Mouse (Mus musculus): Measurements from ENCODE around the gene Ppp2r3a.

Gene Ppp2r3a

GRCm38 (mm10) chr9:101230028-101230427 lies 21.6 kb downstream of the Ppp2r3a start:
- Histone ChIP-seq H3K27me3 (ENCODE audit: control insufficient read depth, insufficient read depth, low read length, poor library complexity, severe bottlenecking) (no peaks in the 10 kb centered on the region), H3K36me3 (ENCODE audit: control insufficient read depth, insufficient read depth, low read length, poor library complexity, severe bottlenecking) (no peaks in the 10 kb centered on the region)
- no peak for DNase-seq (ENCODE audit: low read depth, low spot score)

- H3K27me3 ChIP-seq (ENCODE audit: control insufficient read depth, insufficient read depth, low read length, poor library complexity, severe bottlenecking), result no peaks in the 10 kb centered on the region
- no peak for DNase-seq (ENCODE audit: low read depth, low spot score)
- no peaks in the 10 kb centered on the region for H3K36me3 ChIP-seq (ENCODE audit: control insufficient read depth, insufficient read depth, low read length, poor library complexity, severe bottlenecking)
Measured at GRCm38 (mm10) chr9:101228892-101229291, 22.7 kb downstream of the Ppp2r3a start.

- Histone ChIP-seq H3K27me3 (ENCODE audit: control insufficient read depth, insufficient read depth, low read length, poor library complexity, severe bottlenecking) (no peaks in the 10 kb centered on the region), H3K36me3 (ENCODE audit: control insufficient read depth, insufficient read depth, low read length, poor library complexity, severe bottlenecking) (no peaks in the 10 kb centered on the region)
- no peak for DNase-seq (ENCODE audit: low read depth, low spot score)
Measured at GRCm38 (mm10) chr9:101207984-101208383, 43.6 kb downstream of the Ppp2r3a start.

GRCm38 (mm10) chr9:101206516-101206915 lies 45.1 kb downstream of the Ppp2r3a start:
- no peak for DNase-seq (ENCODE audit: low read depth, low spot score)
- Histone ChIP-seq H3K27me3 (ENCODE audit: control insufficient read depth, insufficient read depth, low read length, poor library complexity, severe bottlenecking) (no peaks in the 10 kb centered on the region), H3K36me3 (ENCODE audit: control insufficient read depth, insufficient read depth, low read length, poor library complexity, severe bottlenecking) (no peaks in the 10 kb centered on the region)

- no peaks in the 10 kb centered on the region for H3K36me3 ChIP-seq (ENCODE audit: control insufficient read depth, insufficient read depth, low read length, poor library complexity, severe bottlenecking)
- H3K27me3 ChIP-seq (ENCODE audit: control insufficient read depth, insufficient read depth, low read length, poor library complexity, severe bottlenecking), result no peaks in the 10 kb centered on the region
- DNase-seq (ENCODE audit: low read depth, low spot score), result no peak
Measured at GRCm38 (mm10) chr9:101205216-101205615, 46.4 kb downstream of the Ppp2r3a start.

- Histone ChIP-seq H3K36me3 (ENCODE audit: control insufficient read depth, insufficient read depth, low read length, poor library complexity, severe bottlenecking) (no peaks in the 10 kb centered on the region), H3K27me3 (ENCODE audit: control insufficient read depth, insufficient read depth, low read length, poor library complexity, severe bottlenecking) (no peaks in the 10 kb centered on the region)
- DNase-seq (ENCODE audit: low read depth, low spot score), result peak; percentile 4
Measured at GRCm38 (mm10) chr9:101204059-101204458, 47.5 kb downstream of the Ppp2r3a start.

- no peak for DNase-seq (ENCODE audit: low read depth, low spot score)
- H3K27me3 ChIP-seq (ENCODE audit: control insufficient read depth, insufficient read depth, low read length, poor library complexity, severe bottlenecking), result no peaks in the 10 kb centered on the region
- no peaks in the 10 kb centered on the region for H3K36me3 ChIP-seq (ENCODE audit: control insufficient read depth, insufficient read depth, low read length, poor library complexity, severe bottlenecking)
Measured at GRCm38 (mm10) chr9:101200627-101201026, 51.0 kb downstream of the Ppp2r3a start.

GRCm38 (mm10) chr9:101198804-101199203 lies 52.8 kb downstream of the Ppp2r3a start:
- Histone ChIP-seq H3K36me3 (ENCODE audit: control insufficient read depth, insufficient read depth, low read length, poor library complexity, severe bottlenecking) (no peaks in the 10 kb centered on the region), H3K27me3 (ENCODE audit: control insufficient read depth, insufficient read depth, low read length, poor library complexity, severe bottlenecking) (no peaks in the 10 kb centered on the region)
- no peak for DNase-seq (ENCODE audit: low read depth, low spot score)

- DNase-seq (ENCODE audit: low read depth, low spot score), result no peak
- no peaks in the 10 kb centered on the region for H3K27me3 ChIP-seq (ENCODE audit: control insufficient read depth, insufficient read depth, low read length, poor library complexity, severe bottlenecking)
- no peaks in the 10 kb centered on the region for H3K36me3 ChIP-seq (ENCODE audit: control insufficient read depth, insufficient read depth, low read length, poor library complexity, severe bottlenecking)
Measured at GRCm38 (mm10) chr9:101198261-101198660, 53.3 kb downstream of the Ppp2r3a start.

- no peaks in the 10 kb centered on the region for H3K36me3 ChIP-seq (ENCODE audit: control insufficient read depth, insufficient read depth, low read length, poor library complexity, severe bottlenecking)
- H3K27me3 ChIP-seq (ENCODE audit: control insufficient read depth, insufficient read depth, low read length, poor library complexity, severe bottlenecking), result no peaks in the 10 kb centered on the region
- peak; percentile 70 for DNase-seq (ENCODE audit: low read depth, low spot score)
Measured at GRCm38 (mm10) chr9:101181962-101182701, 69.5 kb downstream of the Ppp2r3a start.

GRCm38 (mm10) chr9:101181291-101181690 lies 70.3 kb downstream of the Ppp2r3a start:
- no peaks in the 10 kb centered on the region for H3K27me3 ChIP-seq (ENCODE audit: control insufficient read depth, insufficient read depth, low read length, poor library complexity, severe bottlenecking)
- no peaks in the 10 kb centered on the region for H3K36me3 ChIP-seq (ENCODE audit: control insufficient read depth, insufficient read depth, low read length, poor library complexity, severe bottlenecking)
- DNase-seq (ENCODE audit: low read depth, low spot score), result no peak

- Histone ChIP-seq H3K27me3 (ENCODE audit: control insufficient read depth, insufficient read depth, low read length, poor library complexity, severe bottlenecking) (no peaks in the 10 kb centered on the region), H3K36me3 (ENCODE audit: control insufficient read depth, insufficient read depth, low read length, poor library complexity, severe bottlenecking) (no peaks in the 10 kb centered on the region)
- no peak for DNase-seq (ENCODE audit: low read depth, low spot score)
Measured at GRCm38 (mm10) chr9:101180234-101180633, 71.4 kb downstream of the Ppp2r3a start.

- Histone ChIP-seq H3K27me3 (ENCODE audit: control insufficient read depth, insufficient read depth, low read length, poor library complexity, severe bottlenecking) (no peaks in the 10 kb centered on the region), H3K36me3 (ENCODE audit: control insufficient read depth, insufficient read depth, low read length, poor library complexity, severe bottlenecking) (no peaks in the 10 kb centered on the region)
- DNase-seq (ENCODE audit: low read depth, low spot score), result no peak
Measured at GRCm38 (mm10) chr9:101160627-101161026, 91.0 kb downstream of the Ppp2r3a start.

GRCm38 (mm10) chr9:101160092-101160491 lies 91.5 kb downstream of the Ppp2r3a start:
- Histone ChIP-seq H3K27me3 (ENCODE audit: control insufficient read depth, insufficient read depth, low read length, poor library complexity, severe bottlenecking) (no peaks in the 10 kb centered on the region), H3K36me3 (ENCODE audit: control insufficient read depth, insufficient read depth, low read length, poor library complexity, severe bottlenecking) (no peaks in the 10 kb centered on the region)
- no peak for DNase-seq (ENCODE audit: low read depth, low spot score)

GRCm38 (mm10) chr9:101159431-101159830 lies 92.2 kb downstream of the Ppp2r3a start:
- H3K36me3 ChIP-seq (ENCODE audit: control insufficient read depth, insufficient read depth, low read length, poor library complexity, severe bottlenecking), result no peaks in the 10 kb centered on the region
- DNase-seq (ENCODE audit: low read depth, low spot score), result peak; percentile 77
- no peaks in the 10 kb centered on the region for H3K27me3 ChIP-seq (ENCODE audit: control insufficient read depth, insufficient read depth, low read length, poor library complexity, severe bottlenecking)

GRCm38 (mm10) chr9:101152872-101153271 lies 98.7 kb downstream of the Ppp2r3a start:
- peak; percentile 13 for DNase-seq (ENCODE audit: low read depth, low spot score)
- no peaks in the 10 kb centered on the region for H3K36me3 ChIP-seq (ENCODE audit: control insufficient read depth, insufficient read depth, low read length, poor library complexity, severe bottlenecking)

More at GRCm38 (mm10) chr9:101152872-101153271, 98.7 kb downstream of the Ppp2r3a start:
- no peaks in the 10 kb centered on the region for H3K27me3 ChIP-seq (ENCODE audit: control insufficient read depth, insufficient read depth, low read length, poor library complexity, severe bottlenecking)
